Mouse (Mus musculus) MEL (cell line): ENCODE measurements around the gene Strbp.

ENCODE experiments used
- CTCF ChIP-seq, 3 experiments: IDR thresholded peaks in 2 of 3; conservative IDR thresholded peaks in 1 of 3; 2 replicates each; pipeline ENCODE4 v1.5.1; 2011 to 2012; ENCODE audit warnings: low read length in 3 of 3, low read depth in 2 of 3, mild to moderate bottlenecking in 2 of 3, improper control_type of control experiment in 1 of 3, inconsistent platforms in 1 of 3, mixed read lengths in 1 of 3, moderate library complexity in 1 of 3; ENCODE audit not compliant: control insufficient read depth in 1 of 3, insufficient read depth in 1 of 3, poor library complexity in 1 of 3, severe bottlenecking in 1 of 3
- E2F4 ChIP-seq: IDR thresholded peaks from 2 replicates; pipeline ENCODE4 v1.6.1; 2011; ENCODE audit warnings: low read depth, low read length, improper control_type of control experiment, borderline replicate concordance
- KAT2A ChIP-seq: conservative IDR thresholded peaks from 2 replicates; pipeline ENCODE4 v1.6.1; 2012; ENCODE audit warnings: low read depth, low read length, improper control_type of control experiment, inconsistent platforms
- NRF1 ChIP-seq: IDR thresholded peaks from 2 replicates; pipeline ENCODE4 v1.6.1; 2014; ENCODE audit warnings: low read depth, mild to moderate bottlenecking, inconsistent platforms, low read length, improper control_type of control experiment, moderate library complexity; ENCODE audit not compliant: poor library complexity, insufficient read depth, severe bottlenecking
- POLR2A ChIP-seq, 2 experiments: IDR thresholded peaks; 2 replicates each; pipeline ENCODE4 v1.6.1; 2011 to 2012; ENCODE audit warnings: low read length in 2 of 2, mild to moderate bottlenecking in 2 of 2, control low read depth in 1 of 2, improper control_type of control experiment in 1 of 2, low read depth in 1 of 2, moderate library complexity in 1 of 2; ENCODE audit not compliant: control insufficient read depth in 1 of 2, insufficient read depth in 1 of 2, poor library complexity in 1 of 2
- RAD21 ChIP-seq: IDR thresholded peaks from 2 replicates; pipeline ENCODE4 v1.6.1; 2011; ENCODE audit warnings: mild to moderate bottlenecking, low read depth, low read length, improper control_type of control experiment
- TAL1 ChIP-seq: IDR thresholded peaks from 2 replicates; pipeline ENCODE4 v1.6.1; 2012; ENCODE audit warnings: mild to moderate bottlenecking, inconsistent platforms, low read length, moderate library complexity, mixed read lengths
- TBP ChIP-seq: IDR thresholded peaks from 2 replicates; pipeline ENCODE4 v1.8.0; 2011; ENCODE audit warnings: low read depth, low read length, improper control_type of control experiment
- ZNF384 ChIP-seq: IDR thresholded peaks from 2 replicates; pipeline ENCODE4 v1.6.1; 2012; ENCODE audit warnings: low read depth, mild to moderate bottlenecking, inconsistent platforms, low read length, improper control_type of control experiment

GRCm38 (mm10) chr2:37716266-37716665 is 12.6 kb upstream of the Strbp start:
- TF ChIP-seq ZNF384 = no peak
- TF ChIP-seq E2F4 = no peak
- no peak for TF ChIP-seq TBP
- TF ChIP-seq TAL1 = no peak
- TF ChIP-seq CTCF (IDR thresholded peaks at IDR 0.05 in 2 of 3, conservative IDR thresholded peaks at IDR 0.05 in 1 of 3; ENCODE audit: control insufficient read depth in 1 of 3, insufficient read depth in 1 of 3, low read depth in 2 of 3, low read length in 3 of 3, poor library complexity in 1 of 3, severe bottlenecking in 1 of 3) = no peak
- TF ChIP-seq POLR2A (IDR thresholded peaks at IDR 0.05; ENCODE audit: control insufficient read depth in 1 of 2, insufficient read depth in 1 of 2, low read depth in 1 of 2, low read length in 2 of 2, poor library complexity in 1 of 2) = no peak
- no peak for TF ChIP-seq NRF1
- TF ChIP-seq KAT2A = no peak
- TF ChIP-seq RAD21 = no peak
